Mouse (Mus musculus): ENCODE measurements around the gene Zfp575. TPM values are rescaled to one million over a fixed set of nuclear protein-coding genes. Genes with fewer than 3 reads are reported as not detected.
A peak's percentile ranks its signal among the peaks of the same experiment; 100 is the strongest.

The Zfp575 gene
- polyA plus RNA-seq, 1 experiment from 2014 or later = 3.0 TPM

DNA sequence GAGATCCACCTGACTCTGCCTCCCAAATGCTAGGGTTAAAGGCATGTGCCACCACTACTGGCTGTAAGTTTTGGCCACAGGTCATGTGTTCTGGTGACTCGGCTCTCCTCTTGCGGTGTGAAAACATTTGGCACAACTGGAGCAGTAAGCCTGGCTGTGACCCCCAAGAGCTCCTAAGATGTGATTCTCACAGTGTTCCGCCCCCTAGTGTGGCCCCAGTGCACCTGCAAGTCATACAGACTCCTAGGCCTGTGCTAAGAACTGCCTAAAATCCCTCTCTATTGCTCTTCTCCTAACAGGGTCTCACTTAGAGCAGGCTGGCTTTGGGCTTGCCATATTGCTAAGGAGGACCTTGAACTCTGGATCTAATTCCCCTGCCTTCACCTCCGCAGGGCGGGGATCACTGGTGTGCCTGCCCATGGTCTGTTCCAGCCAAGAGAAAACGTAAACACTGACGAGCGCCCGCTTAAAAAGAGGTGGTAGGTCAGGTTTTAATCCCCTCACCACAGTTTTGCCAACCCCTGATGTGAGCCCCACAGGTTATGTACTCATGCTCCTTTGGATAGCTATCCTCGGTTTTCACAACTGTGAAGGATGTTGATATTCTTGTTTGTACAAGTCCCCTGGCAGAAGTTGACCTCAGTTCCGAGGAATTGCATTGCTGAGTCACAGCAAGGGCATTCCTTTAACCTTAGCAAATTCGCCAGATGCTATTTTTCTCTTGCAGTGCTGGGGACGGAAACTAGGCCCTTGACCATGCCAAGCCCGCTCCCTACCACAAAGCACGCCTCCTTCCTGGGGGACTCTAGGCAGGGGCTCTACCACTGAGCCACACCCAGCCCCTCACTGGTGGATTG is 12.0 kb upstream of the Zfp575 start:
- Histone ChIP-seq H3K27me3 (peaks cover 10% of the 10 kb centered on the region; the same call in 1 of the 2 replicates), H3K27ac (no peak overlapping the region), H3K9me3 (no peaks in the 10 kb centered on the region), H3K4me1 (0 out of 2 replicates have a peak, but pooled peaks cover 8% of the 10 kb centered on the region), H3K4me3 (no peak overlapping the region), H3K9ac (no peak overlapping the region), H3K4me2 (no peak overlapping the region), H3K36me3 (no peaks in the 10 kb centered on the region)
- ATAC-seq (ENCODE audit: borderline replicate concordance, extremely low read depth, low FRiP score, low TSS enrichment) = no peak
- 60% methylated on average over 15 of the region's 15 CpGs for WGBS

DNA sequence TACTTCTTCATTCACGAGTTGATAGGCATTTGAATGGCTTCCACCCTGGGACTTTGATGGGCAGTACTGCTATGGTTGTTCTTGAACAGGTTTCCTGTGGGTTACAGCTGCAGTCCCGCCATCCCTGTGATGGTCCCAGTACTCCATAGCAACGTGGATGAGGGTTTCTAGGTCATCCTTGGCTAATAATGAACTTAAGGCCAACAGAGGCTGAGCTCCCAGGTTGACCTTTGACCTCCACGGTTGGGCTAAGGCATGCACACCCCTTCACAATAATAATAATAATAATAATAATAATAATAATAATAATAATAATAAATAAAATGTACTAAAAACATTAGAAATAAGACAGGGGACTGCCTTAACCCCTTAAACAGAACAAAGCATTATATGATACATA is 10.7 kb upstream of the Zfp575 start:
- 63% methylated on average over 4 of the region's 4 CpGs for WGBS
- ATAC-seq (ENCODE audit: borderline replicate concordance, extremely low read depth, low FRiP score, low TSS enrichment) = no peak
- Histone ChIP-seq H3K9ac (no peak overlapping the region), H3K4me2 (no peak overlapping the region), H3K4me3 (no peak overlapping the region), H3K27ac (no peak overlapping the region), H3K36me3 (no peaks in the 10 kb centered on the region), H3K4me1 (0 out of 2 replicates have a peak, but pooled peaks cover 17% of the 10 kb centered on the region), H3K9me3 (no peaks in the 10 kb centered on the region), H3K27me3 (peaks cover 10% of the 10 kb centered on the region; the same call in 1 of the 2 replicates)

DNA sequence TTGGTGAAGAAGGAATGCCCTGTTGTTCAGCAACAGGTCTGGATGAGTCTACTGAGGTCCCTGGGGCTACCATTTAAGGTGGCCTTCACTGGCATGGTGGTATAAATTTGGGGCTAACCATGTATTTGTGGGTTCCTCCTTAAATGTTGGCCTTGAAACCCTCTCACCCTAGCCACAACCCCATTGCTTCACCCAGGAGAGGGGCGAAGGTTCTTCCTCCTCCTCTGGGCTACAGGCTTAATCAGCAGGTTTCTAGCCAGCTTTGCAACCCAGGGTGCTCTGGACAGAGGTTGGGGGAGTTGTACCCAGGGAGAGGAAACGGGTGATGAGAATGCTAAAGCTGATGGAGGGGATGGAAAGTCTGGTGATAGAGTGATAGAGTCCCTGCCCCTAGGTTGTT is 8.0 kb upstream of the Zfp575 start:
- no peak overlapping the region for H3K4me2 ChIP-seq
- peaks cover 10% of the 10 kb centered on the region; the same call in 1 of the 2 replicates for H3K27me3 ChIP-seq
- H3K4me1 ChIP-seq = 0 out of 2 replicates have a peak, but pooled peaks cover 21% of the 10 kb centered on the region
- H3K4me3 ChIP-seq = no peak overlapping the region
- no peak overlapping the region for H3K27ac ChIP-seq
- H3K9me3 ChIP-seq = no peaks in the 10 kb centered on the region
- no peaks in the 10 kb centered on the region for H3K36me3 ChIP-seq
- H3K9ac ChIP-seq = no peak overlapping the region
- no peak for ATAC-seq (ENCODE audit: borderline replicate concordance, extremely low read depth, low FRiP score, low TSS enrichment)
- 67% methylated on average over 2 of the region's 2 CpGs for WGBS

DNA sequence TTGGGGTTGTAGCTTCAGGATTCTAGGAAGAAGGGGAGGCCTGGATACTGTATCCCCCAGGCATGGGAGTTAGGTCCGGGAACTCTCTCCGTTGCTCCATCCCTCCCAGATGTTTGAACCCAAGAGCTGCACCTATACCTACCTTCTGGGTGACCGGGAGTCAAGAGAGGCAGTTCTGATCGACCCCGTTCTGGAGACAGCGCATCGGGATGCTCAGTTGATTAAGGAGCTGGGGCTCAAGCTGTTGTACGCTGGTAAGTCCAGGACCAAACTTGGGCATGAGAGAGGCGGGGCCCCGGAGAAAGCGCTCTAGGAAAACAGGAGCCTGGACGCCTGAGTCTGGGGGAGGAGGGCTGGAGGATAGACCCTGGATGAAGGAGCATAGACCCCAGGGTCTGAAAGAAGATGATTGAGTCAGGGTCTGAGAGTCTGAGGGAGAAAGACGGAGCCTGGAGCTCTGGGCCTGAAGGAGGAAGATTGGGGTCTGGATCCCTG is 6.9 kb upstream of the Zfp575 start:
- H3K4me1 ChIP-seq = 0 out of 2 replicates have a peak, but pooled peaks cover 21% of the 10 kb centered on the region

DNA sequence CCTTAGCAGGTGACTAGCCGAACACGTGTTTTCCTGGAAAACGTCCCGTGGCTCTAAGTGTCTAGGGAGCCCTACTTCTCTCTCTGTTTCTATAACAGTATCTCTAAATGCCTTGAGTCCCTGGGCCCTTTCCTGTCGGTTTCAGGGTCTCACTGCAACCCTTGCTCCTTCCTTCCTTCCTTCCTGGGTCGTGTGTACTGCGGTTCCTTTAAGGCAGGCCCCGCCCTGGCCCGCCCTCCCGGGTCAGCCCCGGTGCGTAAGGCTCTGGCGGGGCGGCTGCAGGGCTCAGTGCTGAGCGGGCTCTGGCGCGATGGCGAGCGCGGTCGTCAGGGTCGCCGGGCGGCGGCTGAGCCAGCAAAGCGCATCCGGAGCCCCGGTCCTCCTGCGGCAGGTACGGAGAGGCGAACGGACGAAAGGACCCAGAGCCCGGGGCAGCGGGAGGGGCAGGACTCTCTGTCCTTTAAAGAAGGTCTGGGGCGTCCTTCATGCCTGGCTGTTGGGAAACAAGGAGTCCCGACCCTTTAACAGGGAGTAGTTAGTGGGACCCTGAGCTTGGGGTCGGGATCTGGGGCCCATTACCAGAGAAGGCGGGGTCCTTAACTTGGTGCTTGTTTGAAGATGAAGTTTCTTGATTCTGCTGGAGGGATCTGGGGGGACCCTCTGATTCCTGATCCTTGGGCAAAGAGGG is 6.3 kb upstream of the Zfp575 start:
- Histone ChIP-seq H3K9ac (peak overlapping the region; percentile 61), H3K4me2 (peak overlapping the region; percentile 89), H3K4me3 (peak overlapping the region; percentile 68), H3K4me1 (0 out of 2 replicates have a peak, but pooled peaks cover 21% of the 10 kb centered on the region), H3K9me3 (no peaks in the 10 kb centered on the region), H3K36me3 (no peaks in the 10 kb centered on the region), H3K27ac (no peak overlapping the region; the same call in 1 of the 2 replicates), H3K27me3 (peaks cover 10% of the 10 kb centered on the region; the same call in 1 of the 2 replicates)
- 1% methylated on average over 38 of the region's 39 CpGs for WGBS
- ATAC-seq (ENCODE audit: borderline replicate concordance, extremely low read depth, low FRiP score, low TSS enrichment) = peak; percentile 89; the same call in 1 of the 2 replicates

More for the DNA sequence above, 6.9 kb upstream of the Zfp575 start:
- Histone ChIP-seq H3K9ac (peak overlapping the region; percentile 61), H3K36me3 (no peaks in the 10 kb centered on the region), H3K9me3 (no peaks in the 10 kb centered on the region), H3K4me3 (peak overlapping the region; percentile 68), H3K4me2 (peak overlapping the region; percentile 89), H3K27ac (no peak overlapping the region), H3K27me3 (peaks cover 10% of the 10 kb centered on the region; the same call in 1 of the 2 replicates)
- peak; percentile 41; the same call in 1 of the 2 replicates for ATAC-seq (ENCODE audit: borderline replicate concordance, extremely low read depth, low FRiP score, low TSS enrichment)
- 3% methylated on average over 13 of the region's 13 CpGs for WGBS

DNA sequence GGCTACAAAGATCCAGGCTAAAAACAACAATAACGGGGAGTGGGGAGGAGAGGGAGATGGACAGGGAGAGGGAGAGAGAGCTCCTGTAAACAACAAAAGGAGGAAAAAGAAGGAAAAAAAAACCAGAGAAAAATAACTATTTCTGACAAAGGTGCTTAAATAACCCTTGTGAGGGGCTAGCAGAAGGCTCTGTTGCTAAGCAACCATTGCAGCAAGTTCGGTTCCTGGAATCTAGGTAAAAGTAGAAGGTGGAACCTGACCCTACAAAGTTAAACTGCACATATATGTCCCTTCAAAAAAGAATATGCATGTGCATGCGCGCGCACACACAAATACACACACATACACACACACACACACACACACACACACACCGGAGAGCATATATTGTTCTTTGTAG is 5.3 kb upstream of the Zfp575 start:
- H3K9ac ChIP-seq = no peak overlapping the region
- H3K9me3 ChIP-seq = no peaks in the 10 kb centered on the region
- H3K27me3 ChIP-seq = peaks cover 10% of the 10 kb centered on the region; the same call in 1 of the 2 replicates
- H3K27ac ChIP-seq = no peak overlapping the region
- H3K4me2 ChIP-seq = no peak overlapping the region
- H3K36me3 ChIP-seq = no peaks in the 10 kb centered on the region
- no peak for ATAC-seq (ENCODE audit: borderline replicate concordance, extremely low read depth, low FRiP score, low TSS enrichment)
- H3K4me1 ChIP-seq = peaks cover 23% of the 10 kb centered on the region; the same call in 1 of the 2 replicates
- 73% methylated on average over 6 of the region's 6 CpGs for WGBS
- no peak overlapping the region for H3K4me3 ChIP-seq

DNA sequence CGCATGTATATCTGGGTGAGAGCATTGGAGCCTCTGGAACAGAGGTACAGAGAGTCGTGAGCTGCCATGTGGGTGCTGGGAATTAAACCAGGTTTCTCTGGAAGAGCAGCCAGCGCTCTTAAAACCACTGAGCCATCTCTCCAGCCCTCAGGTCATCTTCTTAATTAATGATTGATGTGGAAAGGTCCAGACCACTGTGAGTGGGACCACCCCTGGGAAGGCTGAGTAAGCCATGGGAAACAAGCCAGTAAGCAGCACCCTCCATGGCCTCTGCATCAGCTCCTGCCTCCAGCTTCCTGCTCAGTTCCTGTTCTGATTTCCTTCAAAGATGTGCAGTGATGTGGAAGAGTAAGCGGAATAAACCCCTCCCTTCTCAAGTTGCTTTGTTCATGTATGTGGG is 4.7 kb upstream of the Zfp575 start:
- Histone ChIP-seq H3K27me3 (peaks cover 14% of the 10 kb centered on the region), H3K4me2 (no peak overlapping the region), H3K4me3 (no peak overlapping the region), H3K27ac (no peak overlapping the region), H3K36me3 (no peaks in the 10 kb centered on the region), H3K4me1 (peaks cover 29% of the 10 kb centered on the region; the same call in 1 of the 2 replicates), H3K9ac (no peak overlapping the region), H3K9me3 (no peaks in the 10 kb centered on the region)
- 60% methylated on average over 4 of the region's 4 CpGs for WGBS
- no peak for ATAC-seq (ENCODE audit: borderline replicate concordance, extremely low read depth, low FRiP score, low TSS enrichment)

DNA sequence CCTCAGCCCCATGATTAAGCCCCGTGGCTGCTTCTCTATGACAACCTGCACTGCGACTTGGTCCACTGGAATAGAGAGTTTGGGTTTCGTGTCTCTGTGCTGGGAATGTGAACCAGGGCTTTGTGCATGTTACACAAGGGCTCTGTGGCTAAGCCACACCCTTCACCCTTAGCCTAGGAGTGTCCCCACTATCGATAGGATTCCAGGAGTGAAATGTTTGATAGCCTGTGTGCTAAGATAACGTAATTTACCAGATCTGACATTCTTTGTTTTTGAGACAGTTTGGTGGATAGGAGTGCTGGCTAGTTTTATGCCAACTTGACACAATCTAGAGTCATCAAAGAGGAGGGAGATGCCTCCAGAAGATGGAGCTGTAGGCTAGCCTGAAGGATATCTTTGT is 4.3 kb upstream of the Zfp575 start:
- Histone ChIP-seq H3K4me2 (no peak overlapping the region), H3K4me1 (peaks cover 33% of the 10 kb centered on the region), H3K27me3 (peaks cover 18% of the 10 kb centered on the region), H3K27ac (no peak overlapping the region), H3K4me3 (no peak overlapping the region), H3K36me3 (no peaks in the 10 kb centered on the region), H3K9ac (no peak overlapping the region), H3K9me3 (no peaks in the 10 kb centered on the region)
- 57% methylated on average over 5 of the region's 5 CpGs for WGBS
- no peak for ATAC-seq (ENCODE audit: borderline replicate concordance, extremely low read depth, low FRiP score, low TSS enrichment)

DNA sequence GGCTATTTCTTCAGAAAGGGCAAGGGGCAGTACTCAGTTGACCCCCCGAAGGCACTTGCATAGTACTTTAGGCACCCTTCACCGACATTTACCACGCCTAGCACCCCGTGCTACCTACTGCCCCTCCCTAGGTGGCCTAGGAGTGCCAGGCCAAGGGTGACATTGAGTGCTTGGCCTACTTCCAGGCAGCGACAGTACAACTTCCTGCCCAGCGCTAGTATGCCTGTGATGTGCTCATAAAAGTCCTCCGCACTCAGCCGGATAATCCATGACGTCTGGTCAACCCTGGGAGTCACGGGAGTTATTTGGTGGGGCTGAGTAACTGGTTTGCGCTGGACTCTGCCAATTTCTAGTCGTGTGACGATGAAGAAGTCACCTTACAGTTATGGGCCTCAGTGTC is 895 bp upstream of the Zfp575 start:
- Histone ChIP-seq H3K4me3 (no peak overlapping the region), H3K27ac (no peak overlapping the region), H3K4me2 (no peak overlapping the region), H3K36me3 (no peaks in the 10 kb centered on the region), H3K9ac (no peak overlapping the region), H3K4me1 (peaks cover 21% of the 10 kb centered on the region), H3K9me3 (no peaks in the 10 kb centered on the region), H3K27me3 (peaks cover 30% of the 10 kb centered on the region)
- ATAC-seq (ENCODE audit: borderline replicate concordance, extremely low read depth, low FRiP score, low TSS enrichment) = no peak
- 53% methylated on average over 13 of the region's 13 CpGs for WGBS

DNA sequence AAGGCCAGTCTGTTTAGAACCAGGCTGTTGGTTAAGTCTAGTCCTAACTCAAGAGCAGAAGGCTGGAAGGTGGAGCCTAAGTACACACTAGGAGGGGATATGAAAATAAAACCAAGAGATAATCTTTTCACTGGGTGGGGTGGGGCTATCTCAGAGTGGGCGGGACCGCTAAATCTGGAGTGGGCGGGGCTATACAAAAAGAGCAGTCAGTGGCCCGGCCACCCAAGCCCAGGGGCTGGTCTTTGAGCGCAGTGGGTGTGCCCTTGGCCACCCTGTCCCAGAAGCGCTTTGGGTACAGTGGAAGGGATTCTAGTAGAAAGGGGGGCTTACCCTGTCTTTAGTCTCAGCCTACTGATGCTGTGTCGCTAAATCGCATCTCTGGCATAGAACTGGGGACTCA is 613 bp downstream of the Zfp575 start:
- Histone ChIP-seq H3K4me2 (peak overlapping the region; percentile 72), H3K27me3 (peaks cover 30% of the 10 kb centered on the region), H3K4me1 (peaks cover 14% of the 10 kb centered on the region), H3K27ac (no peak overlapping the region), H3K4me3 (peak overlapping the region; percentile 51), H3K9ac (peak overlapping the region; percentile 55), H3K9me3 (no peaks in the 10 kb centered on the region), H3K36me3 (no peaks in the 10 kb centered on the region)
- 4% methylated on average over 8 of the region's 8 CpGs for WGBS
- peak; percentile 82 for ATAC-seq (ENCODE audit: borderline replicate concordance, extremely low read depth, low FRiP score, low TSS enrichment)

DNA sequence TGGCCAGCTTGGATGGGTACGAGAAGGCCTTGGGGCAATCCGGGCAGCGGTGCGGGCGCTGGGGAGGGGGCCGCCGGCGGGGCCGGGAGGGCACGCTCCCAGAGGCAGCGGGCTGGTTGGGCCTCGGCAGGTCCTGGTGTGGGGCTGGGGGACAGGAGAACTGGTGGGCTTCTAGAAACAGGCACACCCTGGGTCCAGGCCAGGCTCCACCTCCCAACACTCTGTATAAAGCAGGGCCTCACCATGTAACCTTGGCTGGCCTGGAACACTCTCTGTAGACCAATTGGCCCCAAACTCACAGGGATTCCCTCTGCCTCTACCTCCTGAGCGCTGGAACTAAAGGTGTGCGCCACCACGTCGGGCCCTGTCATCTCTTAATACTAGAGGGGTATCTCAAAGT is 1.4 kb downstream of the Zfp575 start:
- Histone ChIP-seq H3K9ac (no peak overlapping the region), H3K4me1 (peaks cover 14% of the 10 kb centered on the region), H3K27ac (no peak overlapping the region), H3K4me2 (no peak overlapping the region), H3K9me3 (no peaks in the 10 kb centered on the region), H3K27me3 (peaks cover 30% of the 10 kb centered on the region), H3K36me3 (no peaks in the 10 kb centered on the region), H3K4me3 (no peak overlapping the region)
- WGBS = 42% methylated on average over 16 of the region's 16 CpGs
- ATAC-seq (ENCODE audit: borderline replicate concordance, extremely low read depth, low FRiP score, low TSS enrichment) = 0 out of 2 replicates have a peak, but pooled peaks have one; percentile 37
